Mouse (Mus musculus) granulocyte monocyte progenitor cell, adult 5-6 weeks (primary cell): ENCODE measurements around the gene Hist1h2ae. TPM values are rescaled to one million over a fixed set of nuclear protein-coding genes. Genes with fewer than 3 reads are reported as not detected.
A peak's percentile ranks its signal among the peaks of the same experiment; 100 is the strongest.

ENCODE experiments used
- ATAC-seq: replicated peaks from 2 replicates; pipeline ENCODE4 v1.8.0; 2016; ENCODE audit warnings: mild to moderate bottlenecking, moderate TSS enrichment, inconsistent platforms; ENCODE audit not compliant: poor library complexity, severe bottlenecking
- total RNA-seq, 2 experiments: library from RNA; stranded (forward) in 1 of 2; stranded (reverse) in 1 of 2; fragments of 200-712, 200-1000 nt in 1 of 2; fragments of >200 nt in 1 of 2; fragmentation: Nextera tagmentation in 1 of 2; gene quantifications; 2 replicates each; pipeline ENCODE4 v1.2.3; 2014 to 2017

The Hist1h2ae gene
- total RNA-seq, 2 experiments from 2014 or later: 5.5 to 405 TPM

- no peak for ATAC-seq
Observed at GRCm38 (mm10) chr13:23525901-23526300, 45.1 kb downstream of the Hist1h2ae start.

GRCm38 (mm10) chr13:23524654-23525053, 46.4 kb downstream of the Hist1h2ae start:
- ATAC-seq: peak; percentile 60

GRCm38 (mm10) chr13:23523976-23524375, 47.0 kb downstream of the Hist1h2ae start:
- ATAC-seq: no peak

- peak; percentile 17; the same call in 1 of the 2 replicates for ATAC-seq
Observed at GRCm38 (mm10) chr13:23521703-23522102, 49.3 kb downstream of the Hist1h2ae start.

Other genes starting within 250 kb of the Hist1h2ae start
Only the 30 nearest of the 35 such genes appear.
- gene Abt1, start 147.4 kb downstream of the Hist1h2ae start, total RNA-seq (2014; fragmentation: Nextera tagmentation): 2.9 and 5.7 TPM in 2 replicates
- 11.0 and 13.7 TPM in 2 replicates for gene Abt1, start 147.4 kb downstream of the Hist1h2ae start, total RNA-seq (2017)
- not detected in 2 replicates for gene Btn1a1, start 105.3 kb downstream of the Hist1h2ae start, total RNA-seq (2014; fragmentation: Nextera tagmentation)
- gene Btn1a1, start 105.3 kb downstream of the Hist1h2ae start, total RNA-seq (2017): not detected in 2 replicates
- gene Btn2a2, start 82.4 kb downstream of the Hist1h2ae start, total RNA-seq (2014; fragmentation: Nextera tagmentation): not detected in 2 replicates
- not detected in 2 replicates for gene Btn2a2, start 82.4 kb downstream of the Hist1h2ae start, total RNA-seq (2017)
- 19.7 and 101 TPM in 2 replicates for gene Hist1h4h, start 40.2 kb downstream of the Hist1h2ae start, total RNA-seq (2014; fragmentation: Nextera tagmentation)
- 1,184 and 1,507 TPM in 2 replicates for gene Hist1h4h, start 40.2 kb downstream of the Hist1h2ae start, total RNA-seq (2017)
- gene Hist1h2af, start 37.3 kb downstream of the Hist1h2ae start, total RNA-seq (2014; fragmentation: Nextera tagmentation): 23.5 TPM in 1 of 2 replicates, not detected in the other
- gene Hist1h2af, start 37.3 kb downstream of the Hist1h2ae start, total RNA-seq (2017): 2,010 and 2,453 TPM in 2 replicates
- 60.4 and 108 TPM in 2 replicates for gene Hist1h3g, start 35.8 kb downstream of the Hist1h2ae start, total RNA-seq (2014; fragmentation: Nextera tagmentation)
- 191 and 281 TPM in 2 replicates for gene Hist1h3g, start 35.8 kb downstream of the Hist1h2ae start, total RNA-seq (2017)
- gene Hist1h2bh, start 27.8 kb downstream of the Hist1h2ae start, total RNA-seq (2014; fragmentation: Nextera tagmentation): 17.1 and 20.3 TPM in 2 replicates
- 126 and 172 TPM in 2 replicates for gene Hist1h2bh, start 27.8 kb downstream of the Hist1h2ae start, total RNA-seq (2017)
- 4.9 and 8.2 TPM in 2 replicates for gene Hist1h3f, start 27.2 kb downstream of the Hist1h2ae start, total RNA-seq (2014; fragmentation: Nextera tagmentation)
- gene Hist1h3f, start 27.2 kb downstream of the Hist1h2ae start, total RNA-seq (2017): 77.5 and 127 TPM in 2 replicates
- 37.6 and 86.3 TPM in 2 replicates for gene Hist1h4f, start 19.6 kb downstream of the Hist1h2ae start, total RNA-seq (2014; fragmentation: Nextera tagmentation)
- gene Hist1h4f, start 19.6 kb downstream of the Hist1h2ae start, total RNA-seq (2017): 2,370 and 2,590 TPM in 2 replicates
- gene Hist1h1d, start 18.0 kb downstream of the Hist1h2ae start, total RNA-seq (2014; fragmentation: Nextera tagmentation): 13.1 and 13.2 TPM in 2 replicates
- gene Hist1h1d, start 18.0 kb downstream of the Hist1h2ae start, total RNA-seq (2017): 109 and 113 TPM in 2 replicates
- 27.2 and 37.9 TPM in 2 replicates for gene Hist1h3e, start 8.9 kb downstream of the Hist1h2ae start, total RNA-seq (2014; fragmentation: Nextera tagmentation)
- 218 and 293 TPM in 2 replicates for gene Hist1h3e, start 8.9 kb downstream of the Hist1h2ae start, total RNA-seq (2017)
- 160 and 268 TPM in 2 replicates for gene Hist1h2bg, start 176 bp upstream of the Hist1h2ae start, total RNA-seq (2014; fragmentation: Nextera tagmentation)
- gene Hist1h2bg, start 176 bp upstream of the Hist1h2ae start, total RNA-seq (2017): 1,365 and 1,429 TPM in 2 replicates
- 148 and 188 TPM in 2 replicates for gene Hist1h2bf, start 3.0 kb upstream of the Hist1h2ae start, total RNA-seq (2014; fragmentation: Nextera tagmentation)
- gene Hist1h2bf, start 3.0 kb upstream of the Hist1h2ae start, total RNA-seq (2017): 453 and 461 TPM in 2 replicates
- gene Hist1h2ad, start 3.2 kb upstream of the Hist1h2ae start, total RNA-seq (2014; fragmentation: Nextera tagmentation): not detected in 2 replicates
- 685 and 1,721 TPM in 2 replicates for gene Hist1h2ad, start 3.2 kb upstream of the Hist1h2ae start, total RNA-seq (2017)
- gene Hist1h3d, start 4.5 kb upstream of the Hist1h2ae start, total RNA-seq (2014; fragmentation: Nextera tagmentation): 52.8 and 62.0 TPM in 2 replicates
- gene Hist1h3d, start 4.5 kb upstream of the Hist1h2ae start, total RNA-seq (2017): 83.5 and 136 TPM in 2 replicates
- gene Hist1h4d, start 10.4 kb upstream of the Hist1h2ae start, total RNA-seq (2014; fragmentation: Nextera tagmentation): 116 and 278 TPM in 2 replicates
- 929 and 1,118 TPM in 2 replicates for gene Hist1h4d, start 10.4 kb upstream of the Hist1h2ae start, total RNA-seq (2017)
- 16.4 and 17.5 TPM in 2 replicates for gene Hist1h2be, start 49.9 kb upstream of the Hist1h2ae start, total RNA-seq (2014; fragmentation: Nextera tagmentation)
- gene Hist1h2be, start 49.9 kb upstream of the Hist1h2ae start, total RNA-seq (2017): 82.4 and 146 TPM in 2 replicates
- 111 and 199 TPM in 2 replicates for gene Hist1h1e, start 51.3 kb upstream of the Hist1h2ae start, total RNA-seq (2014; fragmentation: Nextera tagmentation)
- gene Hist1h1e, start 51.3 kb upstream of the Hist1h2ae start, total RNA-seq (2017): 255 and 282 TPM in 2 replicates
- 2.4 and 4.1 TPM in 2 replicates for gene Hist1h2ac, start 112.7 kb upstream of the Hist1h2ae start, total RNA-seq (2014; fragmentation: Nextera tagmentation)
- 173 TPM in 2 replicates for gene Hist1h2ac, start 112.7 kb upstream of the Hist1h2ae start, total RNA-seq (2017)
- 57.7 and 70.7 TPM in 2 replicates for gene Hist1h2bc, start 113.0 kb upstream of the Hist1h2ae start, total RNA-seq (2014; fragmentation: Nextera tagmentation)
- 274 and 374 TPM in 2 replicates for gene Hist1h2bc, start 113.0 kb upstream of the Hist1h2ae start, total RNA-seq (2017)
- not detected in 2 replicates for gene Hist1h1t, start 124.6 kb upstream of the Hist1h2ae start, total RNA-seq (2014; fragmentation: Nextera tagmentation)
- 1.0 TPM in 1 of 2 replicates, not detected in the other for gene Hist1h1t, start 124.6 kb upstream of the Hist1h2ae start, total RNA-seq (2017)
- 14.3 and 82.6 TPM in 2 replicates for gene Hist1h4c, start 127.2 kb upstream of the Hist1h2ae start, total RNA-seq (2014; fragmentation: Nextera tagmentation)
- 308 and 366 TPM in 2 replicates for gene Hist1h4c, start 127.2 kb upstream of the Hist1h2ae start, total RNA-seq (2017)
- 7.9 and 19.9 TPM in 2 replicates for gene Hfe, start 139.6 kb upstream of the Hist1h2ae start, total RNA-seq (2014; fragmentation: Nextera tagmentation)
- gene Hfe, start 139.6 kb upstream of the Hist1h2ae start, total RNA-seq (2017): 7.6 and 9.7 TPM in 2 replicates
- gene Hist1h1c, start 167.6 kb upstream of the Hist1h2ae start, total RNA-seq (2014; fragmentation: Nextera tagmentation): 61.8 and 110 TPM in 2 replicates
- gene Hist1h1c, start 167.6 kb upstream of the Hist1h2ae start, total RNA-seq (2017): 737 and 810 TPM in 2 replicates
- gene Hist1h3c, start 174.4 kb upstream of the Hist1h2ae start, total RNA-seq (2014; fragmentation: Nextera tagmentation): 24.5 and 38.0 TPM in 2 replicates
- gene Hist1h3c, start 174.4 kb upstream of the Hist1h2ae start, total RNA-seq (2017): 507 and 886 TPM in 2 replicates
- 155 and 176 TPM in 2 replicates for gene Hist1h2bb, start 175.5 kb upstream of the Hist1h2ae start, total RNA-seq (2014; fragmentation: Nextera tagmentation)
- gene Hist1h2bb, start 175.5 kb upstream of the Hist1h2ae start, total RNA-seq (2017): 3,446 and 3,529 TPM in 2 replicates
- 9.2 and 31.4 TPM in 2 replicates for gene Hist1h2ab, start 179.9 kb upstream of the Hist1h2ae start, total RNA-seq (2014; fragmentation: Nextera tagmentation)
- gene Hist1h2ab, start 179.9 kb upstream of the Hist1h2ae start, total RNA-seq (2017): 1,996 and 2,074 TPM in 2 replicates
- gene Hist1h3b, start 181.0 kb upstream of the Hist1h2ae start, total RNA-seq (2014; fragmentation: Nextera tagmentation): 92.5 and 158 TPM in 2 replicates
- 628 and 657 TPM in 2 replicates for gene Hist1h3b, start 181.0 kb upstream of the Hist1h2ae start, total RNA-seq (2017)
- gene Hist1h4b, start 185.8 kb upstream of the Hist1h2ae start, total RNA-seq (2014; fragmentation: Nextera tagmentation): 70.4 and 87.8 TPM in 2 replicates
- 487 and 745 TPM in 2 replicates for gene Hist1h4b, start 185.8 kb upstream of the Hist1h2ae start, total RNA-seq (2017)
- 9.3 and 71.7 TPM in 2 replicates for gene Hist1h4a, start 190.0 kb upstream of the Hist1h2ae start, total RNA-seq (2014; fragmentation: Nextera tagmentation)
- gene Hist1h4a, start 190.0 kb upstream of the Hist1h2ae start, total RNA-seq (2017): 657 and 709 TPM in 2 replicates